Mouse (Mus musculus) mouse embryonic stem cell (cell line): ENCODE results near the gene Smim20.

ENCODE experiments used
- in situ Hi-C, 2 experiments: fragments of 300-500 bp; cut with MboI; formaldehyde crosslinking; loops; 1 replicate in 1 of 2; 3 replicates in 1 of 2; pipeline ENCODE4 v1.14.3; 2019 to 2020; ENCODE audit warnings: low sequenced_read_pairs in 2 of 2, low pct_unique_long_range_greater_than_20kb in 1 of 2, mixed read lengths in 1 of 2; ENCODE audit not compliant: unreplicated experiment in 1 of 2

Gene Smim20

DNA sequence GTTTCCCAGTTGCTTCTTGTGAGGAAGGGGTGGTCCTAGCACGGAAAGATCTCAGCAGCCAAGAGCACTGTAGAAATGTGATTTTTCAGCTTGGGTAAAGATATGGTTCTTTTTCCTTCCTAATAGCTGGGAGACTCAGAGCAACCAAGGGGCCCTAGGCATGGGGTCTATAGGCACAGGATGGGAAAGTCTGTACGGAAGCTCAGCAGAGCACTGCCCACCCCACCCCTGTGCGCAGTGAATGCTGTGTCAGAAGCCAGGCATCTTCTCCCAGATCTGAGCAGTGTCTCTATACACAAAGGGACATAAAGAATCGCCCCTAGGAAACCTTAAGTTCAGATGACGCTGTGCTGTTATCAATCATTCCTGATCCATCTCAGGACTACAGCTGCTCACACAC, 59.6 kb downstream of the Smim20 start:
- in situ Hi-C loops: loop anchor here (10.0 to 25.0 kb wide), 4 partner anchors 361 to 788 kb away; no protein-coding TSS in a partner anchor
